Mouse (Mus musculus) ES-E14 (cell line): Measurements from ENCODE around the gene Gpm6b.

ENCODE experiments used
- CHD2 ChIP-seq: IDR thresholded peaks from 2 replicates; pipeline ENCODE4 v1.6.1; 2014; ENCODE audit warnings: mild to moderate bottlenecking, low read depth, low read length, inconsistent platforms
- HCFC1 ChIP-seq: IDR thresholded peaks from 2 replicates; pipeline ENCODE4 v1.6.1; 2012; ENCODE audit warnings: low read length, inconsistent platforms, borderline replicate concordance; ENCODE audit not compliant: insufficient read depth
- MAFK ChIP-seq: IDR thresholded peaks from 2 replicates; pipeline ENCODE4 v1.6.1; 2014; ENCODE audit warnings: mild to moderate bottlenecking, low read depth, low read length, inconsistent platforms; ENCODE audit not compliant: insufficient read depth
- ZNF384 ChIP-seq: IDR thresholded peaks from 2 replicates; pipeline ENCODE4 v1.6.1; 2012; ENCODE audit warnings: low read depth, low read length, inconsistent platforms

GRCm38 (mm10) chrX:166356276-166356675 lies 117.6 kb downstream of the Gpm6b start:
- TF ChIP-seq HCFC1 (no peak), ZNF384 (no peak), MAFK (no peak), CHD2 (no peak)
